Mouse (Mus musculus) ES-Bruce4 (cell line): ENCODE measurements at regions not wholly inside any gene's neighbourhood (a gene's known extent, or its start where the extent isn't known, plus 50 kb on each side); places are given as distances from the start of the nearest gene placed in this dataset.
A peak's percentile ranks its signal among the peaks of the same experiment; 100 is the strongest.

ENCODE experiments used
- H3K27ac ChIP-seq: 2 replicates; pipeline ENCODE4 v1.5.1; 2012; ENCODE audit warnings: low read length, inconsistent platforms; ENCODE audit not compliant: insufficient read depth
- H3K27me3 ChIP-seq: 2 replicates; pipeline ENCODE4 v1.6.1; 2012; ENCODE audit warnings: mild to moderate bottlenecking, low read length, inconsistent platforms; ENCODE audit not compliant: control insufficient read depth, poor library complexity, insufficient read depth, severe bottlenecking
- H3K36me3 ChIP-seq: 2 replicates; pipeline ENCODE4 v1.6.1; 2012; ENCODE audit warnings: inconsistent platforms, mild to moderate bottlenecking, low read length, moderate library complexity; ENCODE audit not compliant: control insufficient read depth, poor library complexity, insufficient read depth, severe bottlenecking
- H3K4me1 ChIP-seq: one replicate; pipeline ENCODE4 v1.8.1; 2011; ENCODE audit warnings: low read length; ENCODE audit not compliant: control insufficient read depth, insufficient read depth
- H3K4me3 ChIP-seq: 2 replicates; pipeline ENCODE4 v1.5.1; 2011; ENCODE audit warnings: low read depth, mild to moderate bottlenecking, low read length
- H3K9ac ChIP-seq: 2 replicates; pipeline ENCODE4 v1.6.1; 2012; ENCODE audit warnings: low read depth, mild to moderate bottlenecking, inconsistent platforms; ENCODE audit not compliant: poor library complexity, severe bottlenecking
- H3K9me3 ChIP-seq: replicated peaks from 2 replicates; pipeline ENCODE4 v1.6.1; 2012; ENCODE audit warnings: mild to moderate bottlenecking, low read length, inconsistent platforms; ENCODE audit not compliant: control insufficient read depth, poor library complexity, insufficient read depth, severe bottlenecking
- CTCF ChIP-seq: IDR thresholded peaks from one replicate; pipeline ENCODE4 v1.8.1; 2011; ENCODE audit warnings: low read depth, low read length
- EP300 ChIP-seq: IDR thresholded peaks from 2 replicates; pipeline ENCODE4 v1.6.1; 2011; ENCODE audit warnings: low read depth, low read length; ENCODE audit not compliant: insufficient read depth
- POLR2A ChIP-seq: IDR thresholded peaks from one replicate; pipeline ENCODE4 v1.8.1; 2011; ENCODE audit warnings: low read length; ENCODE audit not compliant: insufficient read depth

DNA sequence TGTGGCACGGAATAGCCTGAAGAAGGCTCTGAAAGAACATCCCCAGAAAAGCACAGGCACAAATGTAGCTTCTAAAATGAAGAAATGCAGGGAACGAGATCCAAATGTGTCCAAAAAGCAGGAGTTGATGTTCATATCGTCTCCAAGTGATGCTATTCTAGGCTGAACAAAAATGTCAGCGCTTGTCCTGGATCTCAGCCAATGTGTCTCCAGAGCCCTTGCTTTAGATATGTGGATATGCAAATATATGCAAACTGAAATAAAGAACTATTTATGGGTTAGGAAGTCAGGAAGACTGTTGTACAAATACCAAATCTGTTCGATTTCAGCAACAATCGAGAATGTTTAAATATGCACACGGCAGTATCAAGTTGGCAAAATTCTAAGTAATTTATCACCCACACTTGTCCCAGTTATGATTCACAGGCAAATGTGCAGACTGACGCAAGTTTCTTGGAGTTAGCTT lies 320.4 kb downstream of the Synb start:
- TF ChIP-seq CTCF, result no peak
- no peak for TF ChIP-seq POLR2A
- TF ChIP-seq EP300, result no peak
- no peaks in the 10 kb centered on the region for H3K4me1 ChIP-seq
- H3K4me3 ChIP-seq, result no peak overlapping the region

DNA sequence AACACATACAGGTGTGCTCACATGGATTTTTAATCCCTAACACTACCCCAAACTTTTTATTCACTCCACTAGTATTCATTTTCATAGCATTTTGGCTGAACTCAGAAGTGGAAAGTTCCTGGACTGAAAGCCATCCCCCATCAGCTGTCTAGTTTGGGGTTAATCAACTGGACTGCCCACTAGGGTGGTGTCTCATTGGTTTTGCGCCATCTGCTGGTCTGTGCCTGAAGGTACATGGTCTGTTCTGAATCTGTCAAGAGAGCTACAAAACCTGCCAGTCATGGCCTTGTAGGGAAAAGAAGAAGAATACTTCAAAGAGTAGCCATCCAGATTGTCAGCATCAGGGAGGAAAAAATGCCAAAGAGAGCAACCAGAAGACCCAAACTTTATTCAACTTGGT lies 327.3 kb downstream of the Synb start:
- Histone ChIP-seq H3K9ac (no peak overlapping the region), H3K4me3 (no peak overlapping the region), H3K9me3 (no peaks in the 10 kb centered on the region), H3K4me1 (no peaks in the 10 kb centered on the region), H3K27ac (no peak overlapping the region), H3K36me3 (no peaks in the 10 kb centered on the region), H3K27me3 (no peaks in the 10 kb centered on the region)
- TF ChIP-seq EP300 (no peak), CTCF (peak; percentile 62), POLR2A (no peak)

More for the DNA sequence above, 320.4 kb downstream of the Synb start:
- no peak overlapping the region for H3K9ac ChIP-seq
- no peaks in the 10 kb centered on the region for H3K9me3 ChIP-seq
- H3K27ac ChIP-seq, result no peak overlapping the region
- no peaks in the 10 kb centered on the region for H3K36me3 ChIP-seq
- no peaks in the 10 kb centered on the region; the same call in 1 of the 2 replicates for H3K27me3 ChIP-seq

DNA sequence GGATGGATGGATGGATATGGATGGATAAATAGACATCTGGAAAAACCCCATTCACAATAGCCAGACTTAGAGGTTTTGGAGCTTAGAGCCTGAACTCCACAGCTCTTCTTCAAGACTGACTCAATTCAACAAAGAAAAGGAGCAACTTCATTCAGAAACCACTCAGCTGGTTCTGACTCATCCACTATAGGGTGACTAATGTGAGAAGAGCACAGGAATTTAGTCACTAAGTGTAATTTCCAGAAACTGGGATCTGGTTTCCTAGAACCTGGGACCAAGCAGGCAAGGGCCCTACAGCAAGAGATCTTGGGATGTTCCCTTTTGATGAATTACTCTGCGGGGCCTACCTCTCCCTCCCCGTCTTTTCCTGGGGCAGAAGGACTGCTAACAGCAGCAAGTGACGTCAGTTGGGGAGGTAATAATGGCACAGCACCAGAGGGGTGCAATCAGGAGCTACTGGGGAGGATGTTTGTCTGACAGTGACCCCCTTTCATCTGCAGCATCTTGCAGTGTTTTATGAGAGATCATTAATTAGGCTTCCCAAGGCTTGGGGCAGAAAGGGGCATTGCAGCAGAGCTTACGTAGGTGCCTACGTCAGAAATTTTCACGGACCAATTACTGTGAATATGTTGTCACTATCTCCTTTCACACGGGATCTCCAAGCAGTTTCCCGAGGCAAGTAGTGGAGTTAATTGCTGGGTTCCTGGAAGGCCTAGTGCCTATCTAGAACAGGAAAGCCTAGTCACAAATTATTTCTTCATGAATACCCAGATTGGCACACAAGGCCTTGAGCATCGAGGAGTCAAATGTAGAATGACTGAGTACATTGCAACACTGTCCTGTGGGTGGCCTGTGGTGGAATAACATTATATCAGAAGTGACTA lies 339.3 kb downstream of the Synb start:
- H3K9me3 ChIP-seq, result no peaks in the 10 kb centered on the region
- no peak overlapping the region for H3K27ac ChIP-seq
- no peak overlapping the region for H3K9ac ChIP-seq
- no peaks in the 10 kb centered on the region for H3K36me3 ChIP-seq
- TF ChIP-seq POLR2A, result no peak
- no peak for TF ChIP-seq EP300
- no peaks in the 10 kb centered on the region for H3K4me1 ChIP-seq
- no peak overlapping the region for H3K4me3 ChIP-seq
- H3K27me3 ChIP-seq, result no peaks in the 10 kb centered on the region

DNA sequence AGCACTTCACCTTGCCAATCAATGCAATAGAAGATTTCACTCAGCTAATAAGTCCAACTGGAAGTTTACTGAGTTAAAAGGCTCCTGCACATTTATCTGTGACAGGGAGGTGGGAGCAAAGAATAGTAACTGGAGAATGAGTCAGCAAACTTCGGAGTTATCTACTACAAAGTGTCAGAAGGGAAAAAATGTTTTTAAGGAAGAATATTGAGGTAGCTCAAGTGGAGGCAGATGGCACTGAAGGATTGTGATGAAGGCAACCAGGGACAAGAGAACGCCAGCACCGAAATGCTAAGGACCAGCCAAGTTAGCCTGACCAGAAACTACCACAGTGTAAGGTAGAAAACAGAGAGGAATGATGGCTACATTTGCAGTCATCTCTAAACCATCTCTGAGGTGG lies 348.2 kb downstream of the Synb start:
- Histone ChIP-seq H3K27ac (no peak overlapping the region), H3K4me3 (no peak overlapping the region), H3K9me3 (no peaks in the 10 kb centered on the region), H3K36me3 (no peaks in the 10 kb centered on the region), H3K4me1 (no peaks in the 10 kb centered on the region), H3K9ac (no peak overlapping the region), H3K27me3 (no peaks in the 10 kb centered on the region)
- TF ChIP-seq POLR2A (no peak), CTCF (no peak), EP300 (no peak)

DNA sequence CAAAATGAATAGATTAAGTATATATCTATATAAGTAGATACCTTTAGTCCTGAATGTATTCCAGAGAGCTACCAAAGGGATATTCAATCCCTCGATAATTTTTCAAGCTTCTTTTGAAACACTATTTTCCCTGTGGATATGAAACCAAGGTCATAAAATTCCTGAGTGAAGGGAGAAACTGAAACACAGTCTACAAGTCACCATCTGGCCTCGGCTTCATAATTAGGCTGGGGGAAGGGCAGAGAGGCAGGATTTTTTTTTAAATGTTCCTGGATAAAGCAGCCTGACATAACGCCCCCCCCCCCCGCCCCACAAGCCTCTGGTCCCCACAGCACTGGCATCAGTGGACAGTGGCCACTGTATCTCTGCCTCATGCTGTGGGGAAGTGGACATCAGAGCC lies 348.7 kb downstream of the Synb start:
- H3K36me3 ChIP-seq, result no peaks in the 10 kb centered on the region
- H3K27me3 ChIP-seq, result no peaks in the 10 kb centered on the region
- no peak overlapping the region for H3K27ac ChIP-seq
- H3K4me3 ChIP-seq, result no peak overlapping the region
- no peaks in the 10 kb centered on the region for H3K4me1 ChIP-seq
- H3K9ac ChIP-seq, result no peak overlapping the region
- no peak for TF ChIP-seq EP300
- TF ChIP-seq CTCF, result no peak
- TF ChIP-seq POLR2A, result no peak
- H3K9me3 ChIP-seq, result no peaks in the 10 kb centered on the region

DNA sequence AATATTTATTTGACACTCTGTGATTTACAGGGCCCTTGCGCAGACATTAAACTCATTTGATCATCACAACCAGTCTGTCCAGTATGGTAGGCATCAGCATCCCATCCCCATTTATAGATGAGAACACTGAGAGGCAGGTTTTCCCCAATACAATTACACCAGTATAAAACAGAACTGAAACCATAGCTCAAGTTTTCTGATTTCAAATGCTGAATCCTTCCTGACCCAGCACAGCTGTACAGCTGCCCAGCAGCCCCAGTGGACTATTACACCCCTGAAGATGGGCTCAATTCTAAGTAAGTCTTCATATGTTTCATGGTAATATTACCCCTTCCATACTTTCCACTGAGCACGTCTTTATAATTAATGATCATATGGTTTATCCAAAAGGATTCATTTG lies 352.3 kb downstream of the Synb start:
- H3K4me3 ChIP-seq, result no peak overlapping the region
- no peak overlapping the region for H3K27ac ChIP-seq
- TF ChIP-seq EP300 (no peak), CTCF (no peak), POLR2A (no peak)
- no peaks in the 10 kb centered on the region for H3K9me3 ChIP-seq
- no peak overlapping the region for H3K9ac ChIP-seq
- no peaks in the 10 kb centered on the region for H3K4me1 ChIP-seq
- no peaks in the 10 kb centered on the region for H3K36me3 ChIP-seq
- H3K27me3 ChIP-seq, result no peaks in the 10 kb centered on the region
